Mouse (Mus musculus): Measurements from ENCODE around the gene Trim25.

DNA sequence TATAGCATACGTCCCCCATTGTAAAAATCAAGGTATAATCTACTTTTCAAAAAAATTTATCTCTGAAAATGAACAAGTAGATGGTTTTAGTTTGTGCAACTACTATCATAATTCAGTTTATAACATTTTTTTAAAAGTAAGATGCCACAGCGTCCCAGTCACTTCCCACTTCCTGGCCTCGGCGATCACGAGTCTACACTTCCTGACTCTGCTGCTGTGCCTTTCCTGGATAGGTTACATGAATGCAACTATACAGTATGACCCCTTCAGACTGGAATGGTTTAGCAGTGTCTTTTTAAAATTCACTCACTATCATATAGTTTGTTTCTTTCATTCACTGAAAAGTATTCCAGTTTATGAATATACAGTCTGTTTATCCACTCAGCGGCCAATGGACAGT, 52.6 kb downstream of the Trim25 start:
- TF ChIP-seq CTCF (IDR thresholded peaks at IDR 0.05; ENCODE audit: extremely low read depth, insufficient read depth, low read length) = no peak
- no peak for TF ChIP-seq POLR2A (IDR thresholded peaks at IDR 0.05; ENCODE audit: extremely low read depth, insufficient read depth, low read length)
